Mouse (Mus musculus) megakaryocyte, embryonic 14.5 days (primary cell): ENCODE results near the gene Dpy19l3.

Source experiments
- FLI1 ChIP-seq: IDR thresholded peaks from 2 replicates; pipeline ENCODE4 v1.6.1; 2012; ENCODE audit warnings: low read length, inconsistent platforms, mixed read lengths
- GATA1 ChIP-seq: IDR thresholded peaks from 3 replicates; pipeline ENCODE4 v1.6.1; 2012; ENCODE audit warnings: mixed read lengths, low read length, inconsistent platforms, borderline replicate concordance

GRCm38 (mm10) chr7:35699005-35699404 lies 55.2 kb downstream of the Dpy19l3 start:
- no peak for TF ChIP-seq GATA1
- no peak for TF ChIP-seq FLI1
